Mouse (Mus musculus): ENCODE measurements at regions not wholly inside any gene's neighbourhood (a gene's known extent, or its start where the extent isn't known, plus 50 kb on each side); places are given as distances from the start of the nearest gene placed in this dataset.

DNA sequence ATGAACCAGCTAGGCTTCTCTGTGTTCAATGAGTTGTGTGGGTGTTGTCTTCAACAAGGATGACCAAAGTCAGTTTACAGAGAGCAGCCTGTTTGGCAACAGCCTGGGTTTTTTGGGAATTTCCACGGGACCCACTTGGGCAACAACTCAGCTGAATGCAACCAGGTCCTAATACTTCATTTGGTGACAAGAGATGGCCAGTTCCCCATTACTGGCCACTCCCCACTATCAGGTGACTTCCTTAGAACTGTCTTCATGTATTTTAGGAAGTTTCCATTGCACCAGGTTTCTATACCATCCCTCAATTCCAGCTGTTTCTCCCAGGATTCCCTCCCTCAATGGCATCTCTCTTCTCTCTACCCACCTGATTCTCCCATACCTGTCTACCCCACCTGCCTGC lies 87.7 kb upstream of the Jade1 start:
- TF ChIP-seq GATA1 (IDR thresholded peaks at IDR 0.05; ENCODE audit: borderline replicate concordance, low read length) (no peak), CTCF (IDR thresholded peaks at IDR 0.05; ENCODE audit: low read depth, low read length) (no peak), GATA2 (IDR thresholded peaks at IDR 0.05; ENCODE audit: borderline replicate concordance, low read depth, low read length) (no peak), TAL1 (conservative IDR thresholded peaks at IDR 0.05; ENCODE audit: low read depth, low read length) (no peak), POLR2AphosphoS5 (IDR thresholded peaks at IDR 0.05; ENCODE audit: insufficient replicate concordance, low read depth, low read length) (no peak)
